Mouse (Mus musculus) hindbrain, embryonic 15.5 days (tissue): Measurements from ENCODE around the gene Grn. TPM values are rescaled to one million over a fixed set of nuclear protein-coding genes. Genes with fewer than 3 reads are reported as not detected.

ENCODE experiments used
- ATAC-seq: fragments of 200-750 bp; cut with Nextera tagmentation; 2 replicates; pipeline ENCODE4 v1.8.0; 2017; ENCODE audit warnings: low read depth, moderate number of reproducible peaks, moderate TSS enrichment; ENCODE audit not compliant: low FRiP score
- H3K27ac ChIP-seq: fragments of 300-500 bp; sonication (generic); replicated peaks from 2 replicates; pipeline ENCODE4 v1.5.1; 2015; ENCODE audit warnings: mild to moderate bottlenecking, inconsistent platforms
- H3K27me3 ChIP-seq: fragments of 300-500 bp; sonication (generic); 2 replicates; pipeline ENCODE4 v1.6.1; 2015; ENCODE audit warnings: control low read depth, inconsistent platforms
- H3K36me3 ChIP-seq: fragments of 300-500 bp; sonication (generic); 2 replicates; pipeline ENCODE4 v1.6.1; 2015; ENCODE audit warnings: control low read depth, inconsistent platforms
- H3K4me1 ChIP-seq: fragments of 300-500 bp; sonication (generic); replicated peaks from 2 replicates; pipeline ENCODE4 v1.6.1; 2015; ENCODE audit warnings: control low read depth, inconsistent platforms
- H3K4me2 ChIP-seq: fragments of 300-500 bp; sonication (generic); 2 replicates; pipeline ENCODE4 v1.6.1; 2015; ENCODE audit warnings: moderate library complexity, mild to moderate bottlenecking, inconsistent platforms
- H3K4me3 ChIP-seq: fragments of 300-500 bp; sonication (generic); 2 replicates; pipeline ENCODE4 v1.5.1; 2015; ENCODE audit warnings: mild to moderate bottlenecking, inconsistent platforms
- H3K9ac ChIP-seq: fragments of 300-500 bp; sonication (generic); 2 replicates; pipeline ENCODE4 v1.6.1; 2015; ENCODE audit warnings: inconsistent platforms
- H3K9me3 ChIP-seq: fragments of 300-500 bp; sonication (generic); 2 replicates; pipeline ENCODE4 v1.6.1; 2016; ENCODE audit warnings: control low read depth, inconsistent platforms
- WGBS: fragments of 180-500 bp; shearing (Covaris S2); methylation state at CpG from one replicate; pipeline ENCODE4 v1.1.7; 2015; 5-methylcytosine and 5-hydroxymethylcytosine counted together
- microRNA-seq: library from miRNA; unstranded; fragments of <30 nt; microRNA quantifications from one replicate; pipeline ENCODE4, GENCODE M21; 2016
- polyA plus RNA-seq: library from polyadenylated mRNA; unstranded; fragments of >200 nt; fragmentation: Nextera tagmentation; extraction: Ambion mirVana; gene quantifications from 2 replicates; pipeline ENCODE4 v1.2.1, GENCODE M21; 2015

The Grn gene
- polyA plus RNA-seq, 1 experiment from 2014 or later, result 85.7 TPM

GRCm38 (mm10) chr11:102475027-102475426 lies 44.9 kb downstream of the Grn start:
- H3K9ac ChIP-seq, result no peak overlapping the region
- no peak overlapping the region for H3K4me2 ChIP-seq
- no peak overlapping the region for H3K4me3 ChIP-seq
- H3K9me3 ChIP-seq, result no peaks in the 10 kb centered on the region
- ATAC-seq, result no peak
- H3K4me1 ChIP-seq, result no peaks in the 10 kb centered on the region
- H3K27me3 ChIP-seq, result no peaks in the 10 kb centered on the region
- no peak overlapping the region for H3K27ac ChIP-seq
- 94% methylated on average over 3 of the region's 3 CpGs for WGBS
- peaks cover 32% of the 10 kb centered on the region for H3K36me3 ChIP-seq

GRCm38 (mm10) chr11:102478671-102479070 lies 48.6 kb downstream of the Grn start:
- Histone ChIP-seq H3K36me3 (peaks cover 54% of the 10 kb centered on the region), H3K4me3 (no peak overlapping the region), H3K27ac (no peak overlapping the region), H3K9me3 (no peaks in the 10 kb centered on the region), H3K4me2 (no peak overlapping the region), H3K4me1 (no peaks in the 10 kb centered on the region), H3K27me3 (no peaks in the 10 kb centered on the region), H3K9ac (no peak overlapping the region)
- no peak for ATAC-seq
- 80% methylated on average over 3 of the region's 3 CpGs for WGBS

- WGBS, result 96% methylated on average over 23 of the region's 23 CpGs
- Histone ChIP-seq H3K27me3 (no peaks in the 10 kb centered on the region), H3K4me1 (no peaks in the 10 kb centered on the region)
Measured at GRCm38 (mm10) chr11:102479581-102479980, 49.5 kb downstream of the Grn start.

GRCm38 (mm10) chr11:102480111-102480510 lies 50.0 kb downstream of the Grn start:
- no peaks in the 10 kb centered on the region for H3K4me1 ChIP-seq
- no peak for ATAC-seq
- H3K27me3 ChIP-seq, result no peaks in the 10 kb centered on the region
- peaks cover 53% of the 10 kb centered on the region for H3K36me3 ChIP-seq
- no peak overlapping the region for H3K4me3 ChIP-seq
- no peak overlapping the region for H3K4me2 ChIP-seq
- 98% methylated on average over 15 of the region's 15 CpGs for WGBS
- no peak overlapping the region for H3K9ac ChIP-seq
- no peak overlapping the region for H3K27ac ChIP-seq
- H3K9me3 ChIP-seq, result no peaks in the 10 kb centered on the region

More at GRCm38 (mm10) chr11:102479581-102479980, 49.5 kb downstream of the Grn start:
- no peak overlapping the region for H3K9ac ChIP-seq
- H3K4me3 ChIP-seq, result no peak overlapping the region
- H3K4me2 ChIP-seq, result no peak overlapping the region
- ATAC-seq, result no peak
- no peak overlapping the region for H3K27ac ChIP-seq
- H3K36me3 ChIP-seq, result peaks cover 53% of the 10 kb centered on the region
- no peaks in the 10 kb centered on the region for H3K9me3 ChIP-seq

- Histone ChIP-seq H3K27ac (no peak overlapping the region), H3K27me3 (no peaks in the 10 kb centered on the region), H3K9ac (no peak overlapping the region), H3K36me3 (peaks cover 58% of the 10 kb centered on the region), H3K9me3 (no peaks in the 10 kb centered on the region), H3K4me2 (no peak overlapping the region), H3K4me3 (no peak overlapping the region), H3K4me1 (no peaks in the 10 kb centered on the region)
- 76% methylated on average over 4 of the region's 4 CpGs for WGBS
- ATAC-seq, result no peak
Measured at GRCm38 (mm10) chr11:102480897-102481296, 50.8 kb downstream of the Grn start.

GRCm38 (mm10) chr11:102481779-102482178 lies 51.7 kb downstream of the Grn start:
- 96% methylated on average over 10 of the region's 10 CpGs for WGBS
- Histone ChIP-seq H3K4me1 (no peaks in the 10 kb centered on the region), H3K36me3 (peaks cover 63% of the 10 kb centered on the region), H3K27ac (no peak overlapping the region), H3K4me3 (no peak overlapping the region), H3K27me3 (no peaks in the 10 kb centered on the region), H3K4me2 (no peak overlapping the region), H3K9ac (no peak overlapping the region), H3K9me3 (no peaks in the 10 kb centered on the region)
- no peak for ATAC-seq

Small RNAs within 50 kb of the gene (microRNA-seq; reads per million reads assigned to microRNA genes)
- gene Mir6930, result not detected

Other genes with a start within 250 kb of the Grn start
- gene Lsm12, start 245.0 kb upstream of the Grn start, polyA plus RNA-seq, result 102 and 121 TPM in 2 replicates
- 40.4 and 41.2 TPM in 2 replicates for gene G6pc3, start 240.7 kb upstream of the Grn start, polyA plus RNA-seq
- gene Hdac5, start 200.1 kb upstream of the Grn start, polyA plus RNA-seq, result 82.7 and 84.9 TPM in 2 replicates
- gene BC030867, start 181.4 kb upstream of the Grn start, polyA plus RNA-seq, result 3.3 and 3.4 TPM in 2 replicates
- 0.10 and 0.13 TPM in 2 replicates for gene Asb16, start 161.6 kb upstream of the Grn start, polyA plus RNA-seq
- gene Tmub2, start 145.4 kb upstream of the Grn start, polyA plus RNA-seq, result 80.4 and 83.3 TPM in 2 replicates
- gene Atxn7l3, start 133.7 kb upstream of the Grn start, polyA plus RNA-seq, result 30.2 and 31.4 TPM in 2 replicates
- 77.7 and 85.0 TPM in 2 replicates for gene Ubtf, start 110.6 kb upstream of the Grn start, polyA plus RNA-seq
- 2.4 and 3.4 TPM in 2 replicates for gene Slc4a1, start 64.1 kb upstream of the Grn start, polyA plus RNA-seq
- 135 and 149 TPM in 2 replicates for gene Rundc3a, start 36.9 kb upstream of the Grn start, polyA plus RNA-seq
- 167 and 168 TPM in 2 replicates for gene Slc25a39, start 22.4 kb upstream of the Grn start, polyA plus RNA-seq
- 29.3 and 30.7 TPM in 2 replicates for gene Fam171a2, start 17.4 kb downstream of the Grn start, polyA plus RNA-seq
- 9.5 and 10.1 TPM in 2 replicates for gene Itga2b, start 39.8 kb downstream of the Grn start, polyA plus RNA-seq
- gene Gpatch8, start 126.1 kb downstream of the Grn start, polyA plus RNA-seq, result 66.6 and 69.9 TPM in 2 replicates
- 3.1 and 3.4 TPM in 2 replicates for gene Gm11627, start 149.1 kb downstream of the Grn start, polyA plus RNA-seq
- gene Fzd2, start 174.1 kb downstream of the Grn start, polyA plus RNA-seq, result 7.9 and 9.8 TPM in 2 replicates
- gene Meioc, start 233.4 kb downstream of the Grn start, polyA plus RNA-seq, result 0.09 and 0.16 TPM in 2 replicates